Mouse (Mus musculus) 3134 (cell line): ENCODE data around the gene Mob3a.

ENCODE experiments used
- DNase-seq: peaks from one replicate; pipeline ENCODE4 v3.0.0-alpha.2; 2011; ENCODE audit warnings: low spot score; ENCODE audit not compliant: insufficient read length; ENCODE audit errors: extremely low read depth

Mob3a gene

GRCm38 (mm10) chr10:80701721-80702535 lies at the start of gene Mob3a, which contains the start of gene Izumo4:
Gene Mob3a, minus strand, starts transcription at chr10:80701977.
Gene Izumo4, plus strand, starts transcription at chr10:80702184.
- peak; percentile 100 for DNase-seq

- peak; percentile 90 for DNase-seq
Measured at GRCm38 (mm10) chr10:80751188-80751832, 49.5 kb upstream of the Mob3a start.

GRCm38 (mm10) chr10:80748609-80749008 lies 46.8 kb upstream of the Mob3a start:
- no peak for DNase-seq

- peak; percentile 45 for DNase-seq
Measured at GRCm38 (mm10) chr10:80747410-80747809, 45.6 kb upstream of the Mob3a start.

GRCm38 (mm10) chr10:80744262-80744661 lies 42.5 kb upstream of the Mob3a start:
- DNase-seq: peak; percentile 64

GRCm38 (mm10) chr10:80742180-80742978 lies 40.6 kb upstream of the Mob3a start, which contains the start of gene Ap3d1:
Gene Ap3d1, minus strand, starts transcription at chr10:80742264.
- peak; percentile 96 for DNase-seq

- DNase-seq: no peak
Measured at GRCm38 (mm10) chr10:80741634-80742179, 39.9 kb upstream of the Mob3a start.

- no peak for DNase-seq
Measured at GRCm38 (mm10) chr10:80741146-80741545, 39.4 kb upstream of the Mob3a start.

GRCm38 (mm10) chr10:80738657-80739056 lies 36.9 kb upstream of the Mob3a start:
- DNase-seq: no peak

- DNase-seq: no peak
Measured at GRCm38 (mm10) chr10:80736731-80737130, 35.0 kb upstream of the Mob3a start.

- no peak for DNase-seq
Measured at GRCm38 (mm10) chr10:80732611-80733101, 30.9 kb upstream of the Mob3a start.

GRCm38 (mm10) chr10:80727369-80728127 lies 25.8 kb upstream of the Mob3a start:
- DNase-seq: no peak

GRCm38 (mm10) chr10:80717281-80717680 lies 15.5 kb upstream of the Mob3a start:
- DNase-seq: no peak

GRCm38 (mm10) chr10:80710834-80711233 lies 9.1 kb upstream of the Mob3a start:
- DNase-seq: no peak

GRCm38 (mm10) chr10:80705479-80705878 lies 3.7 kb upstream of the Mob3a start:
- no peak for DNase-seq

GRCm38 (mm10) chr10:80705033-80705432 lies 3.3 kb upstream of the Mob3a start:
- no peak for DNase-seq

GRCm38 (mm10) chr10:80704418-80704817 lies 2.6 kb upstream of the Mob3a start:
- no peak for DNase-seq

GRCm38 (mm10) chr10:80703643-80704042 lies 1.9 kb upstream of the Mob3a start:
- no peak for DNase-seq

GRCm38 (mm10) chr10:80702536-80703390 lies 986 bp upstream of the Mob3a start:
- peak; percentile 97 for DNase-seq
